Mouse (Mus musculus): Measurements from ENCODE around the gene Ppa2. TPM values are rescaled to one million over a fixed set of nuclear protein-coding genes. Genes with fewer than 3 reads are reported as not detected.

The Ppa2 gene
- total and polyA plus RNA-seq, 2 experiments from 2014 or later, result 34.4 to 91.0 TPM

DNA sequence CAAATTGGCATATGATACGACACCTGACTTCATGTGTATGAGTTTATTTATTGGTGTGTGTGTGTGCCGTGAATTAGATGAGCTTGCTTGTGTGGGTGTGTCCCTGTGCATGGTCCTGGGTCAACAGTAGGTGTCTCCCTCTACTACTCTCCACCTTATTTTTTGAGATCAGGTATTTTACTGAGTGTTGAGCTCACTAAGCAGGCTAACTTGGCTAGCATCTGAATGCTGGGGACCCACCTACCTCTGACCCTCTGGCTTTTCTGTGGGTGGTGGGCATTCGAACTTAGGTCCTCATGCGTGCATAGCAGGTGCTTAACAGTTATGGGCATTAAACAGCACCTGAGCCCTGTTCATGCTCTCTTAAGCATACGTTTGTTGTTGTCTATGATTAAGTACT is 96.3 kb downstream of the Ppa2 start:
- no peaks in the 10 kb centered on the region for H3K36me3 ChIP-seq (ENCODE audit: insufficient read depth)
- H3K27ac ChIP-seq (ENCODE audit: low read depth, low read length), result no peak overlapping the region
- H3K27me3 ChIP-seq (ENCODE audit: insufficient read depth, low read length), result no peaks in the 10 kb centered on the region
- no peaks in the 10 kb centered on the region for H3K9me3 ChIP-seq (ENCODE audit: low read length)
- H3K4me2 ChIP-seq (ENCODE audit: low read depth), result no peak overlapping the region
- 89% methylated on average over 5 of the region's 5 CpGs for WGBS
- no peak for DNase-seq
- no peak for ATAC-seq
- H3K4me3 ChIP-seq (ENCODE audit: low read depth, low read length), result no peak overlapping the region
- H3K4me1 ChIP-seq (ENCODE audit: insufficient read depth), result no peaks in the 10 kb centered on the region
- H3K9ac ChIP-seq, result no peak overlapping the region
- TF ChIP-seq CTCF (IDR thresholded peaks at IDR 0.05; ENCODE audit: low read depth), result no peak

GRCm38 (mm10) chr3:133411123-133411675 is 101.3 kb downstream of the Ppa2 start:
- H3K4me1 ChIP-seq (ENCODE audit: insufficient read depth), result no peaks in the 10 kb centered on the region
- ATAC-seq, result no peak

GRCm38 (mm10) chr3:133411768-133412167 is 101.9 kb downstream of the Ppa2 start:
- 86% methylated on average over 8 of the region's 8 CpGs for WGBS
- no peaks in the 10 kb centered on the region for H3K36me3 ChIP-seq (ENCODE audit: insufficient read depth)
- H3K27me3 ChIP-seq (ENCODE audit: insufficient read depth, low read length), result no peaks in the 10 kb centered on the region
- H3K9ac ChIP-seq, result no peak overlapping the region
- TF ChIP-seq CTCF (IDR thresholded peaks at IDR 0.05; ENCODE audit: low read depth), result no peak
- no peaks in the 10 kb centered on the region for H3K4me1 ChIP-seq (ENCODE audit: insufficient read depth)
- no peak for DNase-seq
- H3K9me3 ChIP-seq (ENCODE audit: low read length), result no peaks in the 10 kb centered on the region
- H3K4me3 ChIP-seq (ENCODE audit: low read depth, low read length), result no peak overlapping the region
- H3K4me2 ChIP-seq (ENCODE audit: low read depth), result no peak overlapping the region
- no peak overlapping the region for H3K27ac ChIP-seq (ENCODE audit: low read depth, low read length)
- ATAC-seq, result no peak

More at GRCm38 (mm10) chr3:133411123-133411675, 101.3 kb downstream of the Ppa2 start:
- Histone ChIP-seq H3K4me2 (ENCODE audit: low read depth) (no peak overlapping the region), H3K4me3 (ENCODE audit: low read depth, low read length) (no peak overlapping the region), H3K36me3 (ENCODE audit: insufficient read depth) (no peaks in the 10 kb centered on the region), H3K27ac (ENCODE audit: low read depth, low read length) (no peak overlapping the region), H3K9me3 (ENCODE audit: low read length) (no peaks in the 10 kb centered on the region), H3K9ac (no peak overlapping the region), H3K27me3 (ENCODE audit: insufficient read depth, low read length) (no peaks in the 10 kb centered on the region)
- TF ChIP-seq CTCF (IDR thresholded peaks at IDR 0.05; ENCODE audit: low read depth), result no peak
- no peak for DNase-seq
- 84% methylated on average over 4 of the region's 4 CpGs for WGBS

GRCm38 (mm10) chr3:133414747-133415146 is 104.8 kb downstream of the Ppa2 start:
- WGBS, result 85% methylated on average over 4 of the region's 4 CpGs
- no peaks in the 10 kb centered on the region for H3K9me3 ChIP-seq (ENCODE audit: low read length)

GRCm38 (mm10) chr3:133423073-133423472 is 113.2 kb downstream of the Ppa2 start:
- H3K4me1 ChIP-seq (ENCODE audit: insufficient read depth), result no peaks in the 10 kb centered on the region
- no peak for DNase-seq
- H3K36me3 ChIP-seq (ENCODE audit: insufficient read depth), result no peaks in the 10 kb centered on the region
- H3K9ac ChIP-seq, result no peak overlapping the region
- no peak overlapping the region for H3K27ac ChIP-seq (ENCODE audit: low read depth, low read length)
- H3K4me2 ChIP-seq (ENCODE audit: low read depth), result no peak overlapping the region
- TF ChIP-seq CTCF (IDR thresholded peaks at IDR 0.05; ENCODE audit: low read depth), result no peak
- H3K9me3 ChIP-seq (ENCODE audit: low read length), result no peaks in the 10 kb centered on the region
- no peak for ATAC-seq
- H3K4me3 ChIP-seq (ENCODE audit: low read depth, low read length), result no peak overlapping the region
- no peaks in the 10 kb centered on the region for H3K27me3 ChIP-seq (ENCODE audit: insufficient read depth, low read length)

More at GRCm38 (mm10) chr3:133414747-133415146, 104.8 kb downstream of the Ppa2 start:
- Histone ChIP-seq H3K4me2 (ENCODE audit: low read depth) (no peak overlapping the region), H3K27me3 (ENCODE audit: insufficient read depth, low read length) (no peaks in the 10 kb centered on the region), H3K36me3 (ENCODE audit: insufficient read depth) (no peaks in the 10 kb centered on the region), H3K4me3 (ENCODE audit: low read depth, low read length) (no peak overlapping the region), H3K9ac (no peak overlapping the region), H3K4me1 (ENCODE audit: insufficient read depth) (no peaks in the 10 kb centered on the region), H3K27ac (ENCODE audit: low read depth, low read length) (no peak overlapping the region)
- DNase-seq, result no peak
- no peak for ATAC-seq
- no peak for TF ChIP-seq CTCF (IDR thresholded peaks at IDR 0.05; ENCODE audit: low read depth)

Other genes starting within 250 kb of the Ppa2 start
- 8.7 and 12.3 TPM in 2 replicates for gene Ints12, start 218.3 kb upstream of the Ppa2 start, total RNA-seq (2014; rRNA removed)
- 10.0 and 10.1 TPM in 2 replicates for gene Ints12, start 218.3 kb upstream of the Ppa2 start, polyA plus RNA-seq (2015; fragmentation: Nextera tagmentation; extraction: Ambion mirVana)
- 9.5 and 12.8 TPM in 2 replicates for gene Gstcd, start 218.1 kb upstream of the Ppa2 start, total RNA-seq (2014; rRNA removed)
- gene Gstcd, start 218.1 kb upstream of the Ppa2 start, polyA plus RNA-seq (2015; fragmentation: Nextera tagmentation; extraction: Ambion mirVana), result 1.4 and 2.1 TPM in 2 replicates
- gene Arhgef38, start 75.2 kb upstream of the Ppa2 start, total RNA-seq (2014; rRNA removed), result 0.15 and 0.33 TPM in 2 replicates
- 0.05 and 0.12 TPM in 2 replicates for gene Arhgef38, start 75.2 kb upstream of the Ppa2 start, polyA plus RNA-seq (2015; fragmentation: Nextera tagmentation; extraction: Ambion mirVana)
- gene Tet2, start 235.0 kb downstream of the Ppa2 start, total RNA-seq (2014; rRNA removed), result 36.7 and 49.6 TPM in 2 replicates
- gene Tet2, start 235.0 kb downstream of the Ppa2 start, polyA plus RNA-seq (2015; fragmentation: Nextera tagmentation; extraction: Ambion mirVana), result 8.1 and 11.8 TPM in 2 replicates